Mouse (Mus musculus) spleen, adult 2 months (tissue): ENCODE measurements around the gene Ppp1r1b. TPM values are rescaled to one million over a fixed set of nuclear protein-coding genes. Genes with fewer than 3 reads are reported as not detected.

Experiments
- DNase-seq, 2 experiments: peaks; one replicate each; pipeline versions ENCODE4 v3.0.0 to v3.0.0-alpha.2; 2012 to 2021; ENCODE audit warnings: low spot score in 2 of 2, low read depth in 1 of 2
- H3K27ac ChIP-seq: fragments of 200-500 bp; 2 replicates; pipeline ENCODE4 v1.5.1; 2012; ENCODE audit warnings: low read length, inconsistent platforms; ENCODE audit not compliant: insufficient read depth
- H3K27me3 ChIP-seq: fragments of 200-500 bp; 2 replicates; pipeline ENCODE4 v1.6.1; 2012; ENCODE audit warnings: mild to moderate bottlenecking, moderate library complexity, low read length, inconsistent platforms; ENCODE audit not compliant: control insufficient read depth, insufficient read depth
- H3K36me3 ChIP-seq: fragments of 200-500 bp; 2 replicates; pipeline ENCODE4 v1.6.1; 2012; ENCODE audit warnings: mild to moderate bottlenecking, low read length, inconsistent platforms; ENCODE audit not compliant: control insufficient read depth, insufficient read depth
- H3K4me1 ChIP-seq: fragments of 200-500 bp; 2 replicates; pipeline ENCODE4 v1.6.1; 2011; ENCODE audit warnings: inconsistent platforms; ENCODE audit not compliant: control insufficient read depth, insufficient read depth, insufficient read length
- H3K4me3 ChIP-seq: fragments of 200-500 bp; 2 replicates; pipeline ENCODE4 v1.5.1; 2011; ENCODE audit warnings: mild to moderate bottlenecking, inconsistent platforms; ENCODE audit not compliant: insufficient read depth, insufficient read length; ENCODE audit errors: extremely low read depth
- CTCF ChIP-seq: fragments of 200-500 bp; IDR thresholded peaks from 2 replicates; pipeline ENCODE4 v1.5.1; 2011; ENCODE audit warnings: mild to moderate bottlenecking, inconsistent platforms; ENCODE audit not compliant: insufficient read depth, insufficient read length, insufficient replicate concordance; ENCODE audit errors: extremely low read depth
- POLR2A ChIP-seq: fragments of 200-500 bp; IDR thresholded peaks from 2 replicates; pipeline ENCODE4 v1.6.1; 2011; ENCODE audit warnings: low read depth, low read length, inconsistent platforms
- WGBS: fragments of 180-500 bp; shearing (Covaris S2); methylation state at CpG from one replicate; pipeline ENCODE4 v1.1.7; 2018; 5-methylcytosine and 5-hydroxymethylcytosine counted together
- polyA plus RNA-seq: library from polyadenylated mRNA; depleted of rRNA; stranded (reverse); fragments of >200 nt; gene quantifications from 2 replicates; pipeline ENCODE4 v1.2.3, GENCODE M21; 2012

Ppp1r1b gene
- polyA plus RNA-seq, 1 experiment, result 0.44 TPM

DNA sequence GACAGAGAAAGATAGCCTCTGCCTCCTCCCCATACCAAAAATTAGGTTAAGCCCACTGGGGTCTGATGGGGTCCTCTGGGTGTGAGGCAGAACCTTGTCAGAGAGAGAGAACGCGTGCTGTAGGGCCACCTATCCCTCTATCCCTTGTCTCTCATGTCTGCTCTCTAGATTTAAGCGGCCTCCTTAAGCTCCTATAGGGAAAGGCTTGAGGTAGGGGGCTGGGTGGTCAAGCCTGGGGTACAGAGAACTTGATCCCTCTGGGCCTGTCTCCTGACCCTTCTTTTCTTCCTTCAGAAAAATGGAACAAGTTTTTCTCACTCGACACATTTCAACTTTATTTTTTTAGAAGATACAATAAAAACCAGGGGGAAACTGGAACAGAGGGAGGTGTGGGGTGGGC lies 15.4 kb upstream of the Ppp1r1b start:
- no peak for DNase-seq
- no peak overlapping the region for H3K27ac ChIP-seq
- H3K4me3 ChIP-seq, result no peak overlapping the region
- 69% methylated on average over 4 of the region's 4 CpGs for WGBS
- H3K4me1 ChIP-seq, result peaks cover 10% of the 10 kb centered on the region
- peaks cover 34% of the 10 kb centered on the region for H3K27me3 ChIP-seq
- no peaks in the 10 kb centered on the region for H3K36me3 ChIP-seq
- TF ChIP-seq POLR2A (no peak), CTCF (no peak)

DNA sequence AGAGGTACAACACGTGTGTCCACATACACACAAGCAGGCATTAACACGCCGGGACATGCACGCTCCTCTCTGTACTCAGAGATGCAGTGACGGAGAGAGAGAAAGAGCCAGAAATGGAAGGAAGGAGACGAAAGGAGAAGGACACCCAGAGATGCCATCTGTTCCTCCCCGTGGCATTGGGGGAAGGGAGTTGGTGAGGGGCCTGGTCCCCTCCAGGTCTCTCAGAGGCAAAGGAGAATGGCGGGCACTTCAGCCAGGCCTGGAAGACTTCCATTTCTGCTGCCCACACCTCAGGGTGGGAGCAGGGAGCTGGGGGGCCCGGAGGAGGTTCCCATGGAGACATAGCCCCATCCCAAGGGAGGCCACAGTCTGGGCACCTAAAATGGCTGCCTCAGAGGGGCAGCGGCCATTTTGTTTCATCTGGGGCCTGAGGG lies 14.9 kb upstream of the Ppp1r1b start:
- Histone ChIP-seq H3K27ac (no peak overlapping the region), H3K4me3 (no peak overlapping the region), H3K36me3 (no peaks in the 10 kb centered on the region), H3K4me1 (peaks cover 6% of the 10 kb centered on the region), H3K27me3 (peaks cover 32% of the 10 kb centered on the region)
- 76% methylated on average over 10 of the region's 10 CpGs for WGBS
- DNase-seq, result no peak
- TF ChIP-seq POLR2A (no peak), CTCF (no peak)

DNA sequence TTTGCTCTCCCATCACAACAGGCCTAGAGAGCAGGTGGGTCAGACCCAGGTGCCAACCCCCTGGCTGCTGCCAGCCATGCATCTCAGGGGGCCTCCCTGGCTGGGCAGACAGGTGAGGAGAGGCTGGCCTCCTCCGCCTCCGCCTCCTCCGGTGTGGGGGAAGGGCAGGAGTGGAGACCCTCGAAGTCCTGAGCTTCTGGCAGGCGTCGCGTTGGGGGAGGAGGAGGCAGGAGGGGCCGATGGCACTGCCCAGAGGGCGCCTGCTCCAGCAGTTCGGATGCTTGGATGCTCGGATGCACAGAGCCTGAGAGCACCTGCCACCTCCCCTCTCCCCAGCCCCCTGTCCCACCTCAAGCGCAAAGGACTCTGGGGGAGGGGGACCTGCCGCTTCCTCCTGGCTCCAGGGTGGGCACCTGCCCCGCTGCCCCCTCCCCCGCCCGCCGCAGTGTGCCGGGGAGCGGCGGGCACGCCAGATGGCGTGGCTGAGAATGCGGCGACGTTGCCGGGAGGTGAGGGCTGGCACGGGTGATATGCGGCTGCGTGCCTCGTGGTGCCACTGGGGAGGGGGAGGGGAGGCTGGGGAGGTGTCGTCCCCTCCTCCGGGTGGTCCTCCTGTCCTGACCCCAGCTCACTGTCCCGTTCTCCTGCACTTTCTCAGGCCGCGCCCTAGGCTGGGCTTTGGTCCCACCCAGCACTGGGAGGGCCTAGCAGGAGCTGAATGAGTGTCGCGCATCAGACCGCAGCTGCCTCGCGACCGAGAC lies 14.0 kb upstream of the Ppp1r1b start:
- 5% methylated on average over 37 of the region's 41 CpGs for WGBS
- no peak for DNase-seq
- Histone ChIP-seq H3K4me1 (peaks cover 10% of the 10 kb centered on the region), H3K27me3 (peaks cover 31% of the 10 kb centered on the region), H3K27ac (no peak overlapping the region), H3K36me3 (no peaks in the 10 kb centered on the region), H3K4me3 (no peak overlapping the region)
- TF ChIP-seq POLR2A (no peak), CTCF (no peak)

DNA sequence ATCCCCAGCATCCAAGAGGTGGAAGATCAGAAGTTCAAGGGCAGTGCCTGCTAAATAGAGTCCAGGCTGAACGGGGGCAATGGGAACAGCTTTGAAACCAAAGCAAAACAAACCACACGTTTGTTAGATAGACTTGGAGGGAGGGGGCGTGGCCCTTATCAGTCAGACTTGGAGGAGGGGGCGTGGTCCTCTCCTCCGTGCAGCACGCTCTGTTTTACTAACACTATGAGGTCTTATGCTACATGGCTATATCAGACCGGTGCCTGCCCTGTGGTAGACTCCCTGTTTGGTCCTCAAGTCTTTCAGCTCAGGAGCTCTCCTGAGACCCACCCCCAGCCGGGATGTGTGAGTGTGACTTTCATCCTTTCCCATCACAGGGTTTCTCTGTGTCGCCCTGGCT lies 13.0 kb upstream of the Ppp1r1b start:
- DNase-seq, result no peak
- Histone ChIP-seq H3K27me3 (peaks cover 29% of the 10 kb centered on the region), H3K4me1 (peaks cover 13% of the 10 kb centered on the region), H3K27ac (no peak overlapping the region), H3K36me3 (no peaks in the 10 kb centered on the region), H3K4me3 (no peak overlapping the region)
- 13% methylated on average over 9 of the region's 9 CpGs for WGBS
- TF ChIP-seq POLR2A, result no peak
- TF ChIP-seq CTCF, result no peak

DNA sequence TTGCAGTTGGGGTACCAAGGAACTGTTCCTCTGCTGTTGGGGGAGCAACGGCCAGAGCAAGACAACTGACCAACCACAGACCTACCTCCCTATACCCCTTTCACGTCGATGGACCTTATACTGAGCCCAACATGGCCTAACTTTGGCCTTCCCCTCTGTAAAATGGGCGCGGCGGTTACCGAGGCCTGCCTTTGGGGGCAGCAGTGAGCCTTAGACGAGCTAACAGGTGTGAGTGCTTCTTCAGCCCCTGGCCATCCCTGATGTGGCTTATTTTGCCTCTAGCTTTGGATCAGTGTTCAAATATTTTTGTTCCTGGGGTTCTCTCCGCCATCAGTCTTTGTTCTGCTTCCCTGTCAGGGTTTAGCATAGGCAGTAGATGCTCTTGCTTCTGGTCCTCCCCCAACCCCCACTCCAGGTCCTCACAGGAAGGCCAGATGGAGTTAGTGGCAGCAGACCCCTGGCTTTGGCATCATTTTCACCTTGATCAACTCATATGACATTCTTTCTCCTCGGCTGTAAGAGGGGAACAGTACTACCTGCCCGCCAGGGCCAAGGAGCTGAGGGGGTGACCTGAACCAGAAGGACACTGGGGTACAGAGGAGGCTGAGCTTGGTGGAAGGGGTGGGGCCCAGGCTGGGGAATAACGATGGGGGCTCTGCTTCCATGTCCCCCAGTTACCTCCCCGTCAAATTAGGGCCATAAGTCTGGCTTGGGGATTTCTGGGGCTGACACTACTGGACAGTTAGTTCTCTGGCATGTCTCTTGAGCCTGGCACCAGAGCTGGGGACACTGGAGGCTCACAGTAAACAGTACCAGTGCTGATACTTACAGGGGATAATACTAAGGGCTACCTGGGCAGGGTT lies 11.7 kb upstream of the Ppp1r1b start:
- no peak overlapping the region for H3K4me3 ChIP-seq
- no peak overlapping the region for H3K27ac ChIP-seq
- TF ChIP-seq CTCF (peak; percentile 52; the same call in 1 of the 2 replicates), POLR2A (no peak)
- no peaks in the 10 kb centered on the region for H3K36me3 ChIP-seq
- peak in 1 of 2 experiments; percentile 51 for DNase-seq
- peaks cover 14% of the 10 kb centered on the region for H3K4me1 ChIP-seq
- WGBS, result 24% methylated on average over 13 of the region's 13 CpGs
- H3K27me3 ChIP-seq, result peaks cover 29% of the 10 kb centered on the region

DNA sequence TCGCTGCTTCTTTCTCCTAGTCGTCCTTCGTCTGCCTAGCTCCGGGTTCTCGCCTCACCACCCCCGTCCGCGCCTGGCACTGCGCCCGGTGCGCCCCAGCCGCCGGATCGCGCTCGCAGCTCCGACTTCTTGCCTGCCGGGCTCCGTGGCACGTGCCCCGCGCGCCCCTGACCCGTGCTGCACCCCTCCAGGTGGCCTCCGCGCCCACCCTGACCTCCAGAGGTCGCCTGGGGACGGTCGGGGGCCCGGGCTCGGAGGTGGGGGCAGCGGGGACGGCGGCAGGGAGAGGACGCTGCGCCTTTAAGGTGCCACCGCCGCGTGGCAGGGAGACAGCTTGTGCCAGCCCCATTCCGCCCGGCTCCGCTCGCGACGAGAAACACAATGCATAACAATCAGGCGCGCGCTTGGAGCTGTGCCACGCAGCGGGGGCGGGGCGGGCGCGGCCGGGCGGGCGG lies 9.7 kb upstream of the Ppp1r1b start:
- Histone ChIP-seq H3K27ac (no peak overlapping the region), H3K27me3 (peaks cover 29% of the 10 kb centered on the region), H3K4me1 (peaks cover 14% of the 10 kb centered on the region), H3K4me3 (peak overlapping the region; percentile 36; the same call in 1 of the 2 replicates), H3K36me3 (no peaks in the 10 kb centered on the region)
- TF ChIP-seq POLR2A (no peak), CTCF (no peak)
- WGBS, result 2% methylated on average over 45 of the region's 57 CpGs
- no peak for DNase-seq

DNA sequence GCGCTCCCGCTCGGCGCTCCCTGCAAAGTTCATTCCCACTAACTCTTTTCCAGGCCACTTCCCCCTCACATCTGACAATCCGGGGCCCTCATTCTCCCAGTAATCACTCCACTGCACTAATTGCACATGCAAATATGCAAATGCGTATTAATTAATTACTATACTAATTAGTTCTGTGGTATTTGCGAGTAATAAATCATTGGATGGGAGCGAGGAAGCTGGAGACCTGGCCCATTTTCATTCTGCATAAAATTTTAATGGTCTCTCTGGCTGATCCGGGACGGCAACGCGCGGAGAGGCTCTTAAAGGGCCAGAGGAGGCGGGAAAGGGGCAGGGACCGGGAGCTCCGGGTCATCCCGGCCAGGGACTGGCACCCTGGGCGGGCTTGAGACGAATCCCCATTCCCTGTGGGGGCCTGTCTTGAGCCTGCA lies 9.1 kb upstream of the Ppp1r1b start:
- TF ChIP-seq CTCF (no peak), POLR2A (no peak)
- H3K27ac ChIP-seq, result no peak overlapping the region
- no peaks in the 10 kb centered on the region for H3K36me3 ChIP-seq
- H3K4me1 ChIP-seq, result peaks cover 14% of the 10 kb centered on the region
- WGBS, result 2% methylated on average over 19 of the region's 19 CpGs
- peak overlapping the region; percentile 41; the same call in 1 of the 2 replicates for H3K4me3 ChIP-seq
- peaks cover 26% of the 10 kb centered on the region for H3K27me3 ChIP-seq
- no peak for DNase-seq
